Mouse (Mus musculus): ENCODE measurements around the gene Madcam1. TPM values are rescaled to one million over a fixed set of nuclear protein-coding genes. Genes with fewer than 3 reads are reported as not detected.
"Not testable (repeated sequence)": the region's sequence is repeated elsewhere in the genome, so short reads cannot be mapped to it uniquely, and the experiment has no call there.

The Madcam1 gene
- polyA plus RNA-seq, 1 experiment from 2014 or later, result 33.7 TPM

GRCm38 (mm10) chr10:79702970-79703369 lies 38.6 kb downstream of the Madcam1 start:
- H3K9me3 ChIP-seq (replicated peaks; ENCODE audit: control insufficient read depth, low read length); H3K4me3 ChIP-seq (replicated peaks; ENCODE audit: low read length); ATAC-seq (ENCODE audit: insufficient read depth, low FRiP score); H3K27me3 ChIP-seq (ENCODE audit: control insufficient read depth, insufficient read depth, low read length); H3K9ac ChIP-seq (ENCODE audit: low read length); H3K27ac ChIP-seq (ENCODE audit: low read length); H3K4me2 ChIP-seq (ENCODE audit: low read depth, low read length); H3K36me3 ChIP-seq (ENCODE audit: control insufficient read depth, insufficient read depth, low read length): not testable (repeated sequence)
- WGBS, result 81% methylated on average over 3 of the region's 4 CpGs
- H3K4me1 ChIP-seq (ENCODE audit: control insufficient read depth, insufficient read depth, low read length), result peaks cover 37% of the 10 kb centered on the region

DNA sequence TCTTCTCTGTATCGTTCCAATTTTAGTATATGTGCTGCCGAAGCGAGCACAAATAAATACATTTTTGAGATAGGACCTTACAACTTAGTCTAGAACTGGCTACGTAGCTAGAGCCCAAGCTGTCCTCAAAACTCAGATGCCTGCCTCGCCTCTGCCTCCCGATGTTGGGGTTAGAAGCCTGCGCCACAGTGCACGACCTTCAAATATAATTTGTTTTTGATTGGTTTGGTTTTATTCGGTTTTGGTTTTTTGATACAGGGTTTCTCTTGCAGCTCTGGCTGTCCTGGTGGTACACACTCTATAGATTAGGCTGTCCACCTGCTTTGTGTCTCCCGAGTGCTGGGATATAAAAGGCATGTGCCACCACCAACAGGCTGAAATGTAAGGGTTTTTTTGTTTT lies 39.2 kb downstream of the Madcam1 start:
- Histone ChIP-seq H3K4me2 (ENCODE audit: low read depth, low read length) (peak overlapping the region; percentile 56), H3K4me1 (ENCODE audit: control insufficient read depth, insufficient read depth, low read length) (peaks cover 35% of the 10 kb centered on the region), H3K9ac (ENCODE audit: low read length) (peak overlapping the region; percentile 98), H3K27me3 (ENCODE audit: control insufficient read depth, insufficient read depth, low read length) (no peaks in the 10 kb centered on the region), H3K4me3 (replicated peaks; ENCODE audit: low read length) (peak overlapping the region; percentile 89), H3K9me3 (replicated peaks; ENCODE audit: control insufficient read depth, low read length) (no peaks in the 10 kb centered on the region), H3K36me3 (ENCODE audit: control insufficient read depth, insufficient read depth, low read length) (peaks cover 1% of the 10 kb centered on the region; the same call in 1 of the 2 replicates), H3K27ac (ENCODE audit: low read length) (peak overlapping the region; percentile 56)
- WGBS, result 73% methylated on average over 10 of the region's 10 CpGs
- ATAC-seq (ENCODE audit: insufficient read depth, low FRiP score), result no peak

DNA sequence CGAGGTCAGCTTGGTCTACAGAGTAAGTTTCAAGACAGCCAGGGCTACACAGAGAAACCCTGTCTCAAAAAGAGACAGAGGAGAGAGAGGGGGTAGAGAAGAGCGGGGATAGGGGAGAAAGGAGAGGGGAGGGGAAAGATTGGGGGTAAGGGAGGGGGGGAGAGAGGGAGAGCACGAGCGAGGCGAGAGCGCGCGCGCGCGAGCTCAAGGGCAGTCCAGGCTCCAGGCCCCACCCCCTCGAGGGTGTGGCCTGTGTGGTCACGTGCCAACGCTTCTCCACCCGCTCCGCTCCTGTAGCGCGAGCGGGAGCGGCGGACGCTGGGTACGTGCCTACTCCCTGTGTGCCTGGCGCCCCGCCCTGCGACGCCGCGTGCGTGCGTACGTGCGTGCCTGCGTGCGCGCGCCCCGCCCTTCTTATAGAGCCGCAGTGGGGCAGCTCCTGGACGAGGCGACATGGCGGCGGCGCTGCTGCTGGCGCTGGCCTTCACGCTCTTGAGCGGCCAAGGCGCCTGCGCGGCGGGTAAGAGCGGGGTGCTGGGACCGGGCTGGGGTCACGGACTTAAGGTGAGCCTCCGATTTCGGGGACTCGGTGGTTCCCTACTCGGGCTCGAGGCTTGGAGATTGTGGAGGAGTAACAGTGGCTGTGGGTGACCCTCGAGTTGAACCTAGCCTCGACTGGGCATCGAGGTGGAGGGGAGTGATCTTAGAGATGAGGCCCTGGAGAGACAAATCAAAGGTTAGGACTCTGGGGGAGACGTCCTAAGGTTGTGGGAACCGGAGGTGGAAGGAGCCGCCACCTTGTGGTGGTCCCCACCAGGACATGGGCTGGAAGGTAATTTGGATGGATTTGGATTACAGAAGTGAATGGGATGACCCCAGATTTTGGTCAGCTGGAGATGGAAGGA lies 40.0 kb downstream of the Madcam1 start, which contains the start of gene Bsg:
Bsg (plus strand) TSS at position 427 of the 905 bp plus-strand sequence.
- peak; percentile 95 for ATAC-seq (ENCODE audit: insufficient read depth, low FRiP score)
- H3K4me1 ChIP-seq (ENCODE audit: control insufficient read depth, insufficient read depth, low read length), result peaks cover 35% of the 10 kb centered on the region
- WGBS, result under 1% methylated on average over 65 of the region's 65 CpGs

DNA sequence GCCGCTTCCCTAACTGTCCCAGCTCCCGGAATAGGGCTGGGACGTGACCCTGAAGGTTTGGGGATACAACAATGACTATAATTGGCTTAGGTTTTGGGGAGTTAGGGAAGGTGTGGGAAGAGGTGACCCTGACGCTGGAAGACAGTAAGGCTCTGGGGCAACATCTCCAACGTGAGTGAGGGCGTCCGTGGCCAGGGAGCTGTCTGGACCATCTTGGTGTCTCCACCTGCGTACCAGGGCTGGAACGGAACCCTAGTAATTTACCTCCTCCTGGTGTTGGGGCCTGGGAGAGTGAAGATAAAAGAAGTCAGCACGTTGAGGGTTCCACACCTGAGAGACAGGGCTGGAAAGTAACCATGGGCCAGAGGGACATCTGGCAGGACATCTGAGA lies 40.6 kb downstream of the Madcam1 start:
- peak overlapping the region; percentile 98 for H3K9ac ChIP-seq (ENCODE audit: low read length)
- peak overlapping the region; percentile 90 for H3K27ac ChIP-seq (ENCODE audit: low read length)
- no peak for ATAC-seq (ENCODE audit: insufficient read depth, low FRiP score)
- H3K4me3 ChIP-seq (replicated peaks; ENCODE audit: low read length), result peak overlapping the region; percentile 89
- H3K36me3 ChIP-seq (ENCODE audit: control insufficient read depth, insufficient read depth, low read length), result peaks cover 13% of the 10 kb centered on the region
- H3K4me2 ChIP-seq (ENCODE audit: low read depth, low read length), result peak overlapping the region; percentile 91
- WGBS, result 3% methylated on average over 10 of the region's 10 CpGs
- H3K9me3 ChIP-seq (replicated peaks; ENCODE audit: control insufficient read depth, low read length), result no peaks in the 10 kb centered on the region
- H3K27me3 ChIP-seq (ENCODE audit: control insufficient read depth, insufficient read depth, low read length), result no peaks in the 10 kb centered on the region
- peaks cover 35% of the 10 kb centered on the region for H3K4me1 ChIP-seq (ENCODE audit: control insufficient read depth, insufficient read depth, low read length)

More for the DNA sequence above, 40.0 kb downstream of the Madcam1 start, which contains the start of gene Bsg:
- Histone ChIP-seq H3K4me3 (replicated peaks; ENCODE audit: low read length) (peak within 1 kb of the TSS; percentile 89), H3K27me3 (ENCODE audit: control insufficient read depth, insufficient read depth, low read length) (no peaks in the 10 kb centered on the region), H3K9ac (ENCODE audit: low read length) (peak within 1 kb of the TSS; percentile 98), H3K4me2 (ENCODE audit: low read depth, low read length) (peak within 1 kb of the TSS; percentile 91), H3K9me3 (replicated peaks; ENCODE audit: control insufficient read depth, low read length) (no peaks in the 10 kb centered on the region), H3K27ac (ENCODE audit: low read length) (peak within 1 kb of the TSS; percentile 90), H3K36me3 (ENCODE audit: control insufficient read depth, insufficient read depth, low read length) (peaks cover 9% of the 10 kb centered on the region)

GRCm38 (mm10) chr10:79705951-79706350 lies 41.6 kb downstream of the Madcam1 start:
- peak overlapping the region; percentile 89 for H3K4me3 ChIP-seq (replicated peaks; ENCODE audit: low read length)
- peaks cover 35% of the 10 kb centered on the region for H3K4me1 ChIP-seq (ENCODE audit: control insufficient read depth, insufficient read depth, low read length)
- no peaks in the 10 kb centered on the region for H3K27me3 ChIP-seq (ENCODE audit: control insufficient read depth, insufficient read depth, low read length)
- no peak overlapping the region for H3K27ac ChIP-seq (ENCODE audit: low read length)
- ATAC-seq (ENCODE audit: insufficient read depth, low FRiP score), result no peak
- WGBS, result 74% methylated on average over 5 of the region's 5 CpGs
- peak overlapping the region; percentile 98 for H3K9ac ChIP-seq (ENCODE audit: low read length)
- peak overlapping the region; percentile 91 for H3K4me2 ChIP-seq (ENCODE audit: low read depth, low read length)
- H3K9me3 ChIP-seq (replicated peaks; ENCODE audit: control insufficient read depth, low read length), result no peaks in the 10 kb centered on the region
- H3K36me3 ChIP-seq (ENCODE audit: control insufficient read depth, insufficient read depth, low read length), result peaks cover 23% of the 10 kb centered on the region

GRCm38 (mm10) chr10:79706406-79707094 lies 42.2 kb downstream of the Madcam1 start:
- Histone ChIP-seq H3K36me3 (ENCODE audit: control insufficient read depth, insufficient read depth, low read length) (peaks cover 28% of the 10 kb centered on the region), H3K27ac (ENCODE audit: low read length) (no peak overlapping the region), H3K9me3 (replicated peaks; ENCODE audit: control insufficient read depth, low read length) (no peaks in the 10 kb centered on the region), H3K9ac (ENCODE audit: low read length) (peak overlapping the region; percentile 98), H3K27me3 (ENCODE audit: control insufficient read depth, insufficient read depth, low read length) (no peaks in the 10 kb centered on the region), H3K4me2 (ENCODE audit: low read depth, low read length) (peak overlapping the region; percentile 91), H3K4me3 (replicated peaks; ENCODE audit: low read length) (peak overlapping the region; percentile 89), H3K4me1 (ENCODE audit: control insufficient read depth, insufficient read depth, low read length) (peaks cover 31% of the 10 kb centered on the region)
- ATAC-seq (ENCODE audit: insufficient read depth, low FRiP score), result no peak
- WGBS, result 74% methylated on average over 5 of the region's 5 CpGs

DNA sequence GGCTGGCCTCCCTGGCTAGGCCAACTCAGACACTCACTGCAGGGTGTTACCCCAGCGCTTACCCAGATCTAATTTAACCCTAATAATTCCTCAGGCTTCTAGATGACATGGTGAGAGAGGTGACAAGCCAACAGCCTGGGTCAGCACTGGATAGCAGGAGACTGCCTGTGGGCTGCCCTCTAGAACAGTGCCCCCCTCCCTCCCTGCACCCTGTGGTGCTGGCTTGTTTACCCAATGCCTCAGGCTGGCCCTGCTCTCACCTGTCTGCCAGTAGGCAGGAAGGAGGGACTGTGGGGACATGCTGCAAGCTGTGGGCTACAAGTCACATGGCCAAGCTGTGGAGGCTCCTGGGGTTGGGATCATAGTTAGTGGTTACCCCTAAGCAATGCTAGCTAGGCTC lies 42.8 kb downstream of the Madcam1 start:
- Histone ChIP-seq H3K36me3 (ENCODE audit: control insufficient read depth, insufficient read depth, low read length) (peaks cover 34% of the 10 kb centered on the region), H3K4me2 (ENCODE audit: low read depth, low read length) (peak overlapping the region; percentile 91), H3K4me3 (replicated peaks; ENCODE audit: low read length) (no peak overlapping the region), H3K9me3 (replicated peaks; ENCODE audit: control insufficient read depth, low read length) (no peaks in the 10 kb centered on the region), H3K4me1 (ENCODE audit: control insufficient read depth, insufficient read depth, low read length) (peaks cover 24% of the 10 kb centered on the region), H3K27me3 (ENCODE audit: control insufficient read depth, insufficient read depth, low read length) (no peaks in the 10 kb centered on the region), H3K9ac (ENCODE audit: low read length) (no peak overlapping the region; the same call in 1 of the 2 replicates), H3K27ac (ENCODE audit: low read length) (no peak overlapping the region)
- no peak for ATAC-seq (ENCODE audit: insufficient read depth, low FRiP score)
- 65% methylated on average over 1 of the region's 1 CpGs for WGBS

DNA sequence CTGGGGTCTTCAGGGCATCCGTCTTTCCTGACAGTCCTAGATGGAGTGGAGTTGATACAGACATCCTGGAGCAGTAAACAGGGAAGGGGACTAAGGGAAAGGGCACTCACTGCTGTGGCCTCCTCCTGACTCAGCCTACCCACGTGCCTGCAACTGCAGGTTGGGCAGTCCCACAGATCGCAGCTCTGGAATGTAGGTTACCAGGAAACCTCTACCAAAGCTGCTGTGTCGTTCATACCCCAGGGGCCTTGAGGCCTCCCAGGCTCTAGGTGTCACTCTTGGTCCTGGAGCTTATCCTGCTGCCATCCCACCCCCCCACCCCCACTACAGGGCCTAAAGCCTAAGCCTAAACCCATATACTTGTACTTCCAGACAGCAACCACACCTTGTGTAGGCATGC lies 43.4 kb downstream of the Madcam1 start:
- Histone ChIP-seq H3K27me3 (ENCODE audit: control insufficient read depth, insufficient read depth, low read length) (no peaks in the 10 kb centered on the region), H3K4me3 (replicated peaks; ENCODE audit: low read length) (no peak overlapping the region), H3K27ac (ENCODE audit: low read length) (peak overlapping the region; percentile 25; the same call in 1 of the 2 replicates), H3K4me1 (ENCODE audit: control insufficient read depth, insufficient read depth, low read length) (peaks cover 23% of the 10 kb centered on the region), H3K36me3 (ENCODE audit: control insufficient read depth, insufficient read depth, low read length) (peaks cover 34% of the 10 kb centered on the region), H3K9ac (ENCODE audit: low read length) (no peak overlapping the region), H3K9me3 (replicated peaks; ENCODE audit: control insufficient read depth, low read length) (no peaks in the 10 kb centered on the region), H3K4me2 (ENCODE audit: low read depth, low read length) (no peak overlapping the region)
- WGBS, result 54% methylated on average over 4 of the region's 4 CpGs
- ATAC-seq (ENCODE audit: insufficient read depth, low FRiP score), result no peak

DNA sequence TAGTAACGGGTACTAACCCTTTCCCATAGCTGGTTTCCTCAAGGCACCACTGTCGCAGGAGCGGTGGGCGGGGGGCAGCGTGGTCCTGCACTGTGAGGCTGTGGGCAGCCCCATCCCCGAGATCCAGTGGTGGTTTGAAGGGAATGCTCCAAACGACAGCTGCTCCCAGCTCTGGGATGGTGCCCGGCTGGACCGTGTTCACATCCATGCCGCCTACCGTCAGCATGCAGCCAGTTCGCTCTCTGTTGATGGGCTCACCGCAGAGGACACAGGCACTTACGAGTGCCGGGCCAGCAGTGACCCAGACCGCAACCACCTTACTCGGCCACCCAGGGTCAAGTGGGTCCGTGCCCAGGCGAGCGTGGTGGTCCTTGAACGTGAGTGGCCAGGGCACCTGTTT lies 44.3 kb downstream of the Madcam1 start:
- WGBS, result 90% methylated on average over 21 of the region's 21 CpGs
- no peak for ATAC-seq (ENCODE audit: insufficient read depth, low FRiP score)

More for the DNA sequence above, 44.3 kb downstream of the Madcam1 start:
- Histone ChIP-seq H3K9me3 (replicated peaks; ENCODE audit: control insufficient read depth, low read length) (no peaks in the 10 kb centered on the region), H3K4me2 (ENCODE audit: low read depth, low read length) (no peak overlapping the region), H3K9ac (ENCODE audit: low read length) (no peak overlapping the region), H3K4me1 (ENCODE audit: control insufficient read depth, insufficient read depth, low read length) (peaks cover 23% of the 10 kb centered on the region), H3K4me3 (replicated peaks; ENCODE audit: low read length) (no peak overlapping the region), H3K27ac (ENCODE audit: low read length) (no peak overlapping the region), H3K36me3 (ENCODE audit: control insufficient read depth, insufficient read depth, low read length) (peaks cover 34% of the 10 kb centered on the region), H3K27me3 (ENCODE audit: control insufficient read depth, insufficient read depth, low read length) (no peaks in the 10 kb centered on the region)
